In the genomic region with DNA sequence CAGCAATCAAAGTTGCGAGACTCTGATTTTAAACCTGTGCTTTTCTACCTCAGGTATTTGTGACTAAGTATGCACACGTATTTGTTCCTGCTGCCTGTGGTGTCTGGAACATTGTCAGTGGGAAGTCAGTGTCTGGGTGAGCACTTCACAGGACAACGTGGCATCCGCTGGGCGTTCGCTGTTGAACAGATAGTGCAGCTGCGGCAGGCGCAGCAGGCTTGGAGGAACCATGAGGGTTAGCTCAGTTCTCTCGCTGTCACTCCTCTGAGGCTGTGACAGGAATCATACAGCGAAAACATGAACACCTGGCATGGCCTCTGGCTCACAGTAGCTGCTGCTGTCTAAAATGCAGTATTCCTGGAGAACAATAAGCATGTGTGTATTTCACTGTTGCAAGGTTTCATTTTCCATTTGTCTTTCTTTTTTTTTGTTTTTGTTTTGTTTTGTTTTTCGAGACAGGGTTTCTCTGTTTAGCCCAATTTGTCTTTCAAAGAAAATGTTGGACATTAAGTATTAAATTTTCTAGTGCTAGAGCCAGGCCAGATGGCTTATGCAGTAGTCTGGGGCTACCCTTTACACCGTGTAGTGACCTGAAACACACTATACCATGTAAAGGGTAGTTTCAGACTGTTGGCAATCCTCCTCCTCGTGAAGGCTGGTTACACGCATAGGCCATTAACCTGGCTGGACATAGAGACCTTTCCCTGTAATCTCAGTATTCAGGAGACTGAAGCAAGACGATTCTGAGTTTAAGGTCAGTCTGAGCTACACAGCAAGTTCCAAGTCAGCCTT, we compare ENCODE assay signal across 9 mouse cellular contexts. TPM values are rescaled to one million over a fixed set of nuclear protein-coding genes. Genes with fewer than 3 reads are reported as not detected.
DNase-seq lines count a peak whose midpoint lies in the region; ATAC-seq lines count a peak whose summit lies in the region.
"Had no signal": no experiment of that assay in that cellular context is flagged by ENCODE, and none has a peak within 500 bp of the region (broad histone marks: within the 10 kb centered on the region; RNA-seq: fewer than 3 reads in every experiment).

No protein-coding gene starts in this region.

- no peak for ATAC-seq in neural tube, embryonic 11.5 days (ENCODE audit: insufficient read depth, low FRiP score, low TSS enrichment)
- ATAC-seq in hindbrain, embryonic 13.5 days (ENCODE audit: low FRiP score): no peak

- DNase-seq in heart, embryonic 10.5 days (ENCODE audit: low spot score): peak; percentile 47
- no peak for DNase-seq in heart, adult 18-20 months
- DNase-seq in neural tube, embryonic 11.5 days (ENCODE audit: low spot score): no peak
- DNase-seq in neural tube, embryonic 10.5 days (ENCODE audit: extremely low spot score, low spot score): no peak
- peak; percentile 58 to 62 for DNase-seq in thymus, postnatal 10 days (ENCODE audit: low spot score in 2 of 2)
- DNase-seq in right cerebral cortex, postnatal 4 days: no peak
- DNase-seq in left cerebral cortex, postnatal 10 days (ENCODE audit: extremely low spot score in 1 of 2, low spot score in 2 of 2): no peak
- DNase-seq: cerebellum, adult 9-11 months had no signal

- H3K9me3 ChIP-seq in heart, embryonic 10.5 days: no peaks in the 10 kb centered on the region
- H3K9me3 ChIP-seq in neural tube, embryonic 11.5 days (ENCODE audit: control insufficient read depth, low read length): no peaks in the 10 kb centered on the region
- H3K9me3 ChIP-seq in hindbrain, embryonic 13.5 days: no peaks in the 10 kb centered on the region

- no peak overlapping the region for H3K27ac ChIP-seq in heart, embryonic 10.5 days
- 0 out of 2 replicates have a peak overlapping the region, but pooled peaks have one; percentile 20 for H3K27ac ChIP-seq in neural tube, embryonic 11.5 days (ENCODE audit: low read depth, low read length)
- H3K27ac ChIP-seq in hindbrain, embryonic 13.5 days: peak overlapping the region; percentile 58

- 82% methylated on average over 15 of the region's 15 CpGs for WGBS in heart, embryonic 10.5 days
- 86% methylated on average over 15 of the region's 15 CpGs for WGBS in neural tube, embryonic 11.5 days
- 84% methylated on average over 15 of the region's 15 CpGs for WGBS in hindbrain, embryonic 13.5 days

- H3K9ac ChIP-seq in neural tube, embryonic 11.5 days (ENCODE audit: low read length): no peak overlapping the region
- H3K9ac ChIP-seq in hindbrain, embryonic 13.5 days: no peak overlapping the region

- H3K4me3 ChIP-seq in heart, embryonic 10.5 days: no peak overlapping the region
- no peak overlapping the region for H3K4me3 ChIP-seq in neural tube, embryonic 11.5 days (ENCODE audit: low read depth, low read length)
- H3K4me3 ChIP-seq in hindbrain, embryonic 13.5 days: no peak overlapping the region

- no peaks in the 10 kb centered on the region for H3K27me3 ChIP-seq in heart, embryonic 10.5 days (ENCODE audit: insufficient read depth, poor library complexity, severe bottlenecking)
- no peaks in the 10 kb centered on the region for H3K27me3 ChIP-seq in neural tube, embryonic 11.5 days (ENCODE audit: control insufficient read depth, insufficient read depth, low read length)
- H3K27me3 ChIP-seq in hindbrain, embryonic 13.5 days: no peaks in the 10 kb centered on the region

- no peaks in the 10 kb centered on the region; the same call in 1 of the 2 replicates for H3K4me1 ChIP-seq in heart, embryonic 10.5 days
- no peaks in the 10 kb centered on the region for H3K4me1 ChIP-seq in neural tube, embryonic 11.5 days (ENCODE audit: control insufficient read depth, insufficient read depth, low read length)
- peaks cover 10% of the 10 kb centered on the region; the same call in 1 of the 2 replicates for H3K4me1 ChIP-seq in hindbrain, embryonic 13.5 days (replicated peaks)

- H3K36me3 ChIP-seq in heart, embryonic 10.5 days: peaks cover 41% of the 10 kb centered on the region
- H3K36me3 ChIP-seq in neural tube, embryonic 11.5 days (ENCODE audit: control insufficient read depth, insufficient read depth, low read length): peaks cover 4% of the 10 kb centered on the region; the same call in 1 of the 2 replicates
- H3K36me3 ChIP-seq in hindbrain, embryonic 13.5 days: no peaks in the 10 kb centered on the region

- H3K4me2 ChIP-seq in neural tube, embryonic 11.5 days (ENCODE audit: low read depth): no peak overlapping the region
- H3K4me2 ChIP-seq in hindbrain, embryonic 13.5 days: no peak overlapping the region

- intact Hi-C loops in left cerebral cortex, postnatal 10 days (cut with DNase I): no loop called here

RNA-seq across cellular contexts. Expression of gene Tmem123, which starts 20.2 kb away (rescaled TPM):
- 121 and 143 TPM in 2 replicates for polyA plus RNA-seq in heart, embryonic 10.5 days (2016; fragmentation: Nextera tagmentation; extraction: Ambion mirVana)
- 10 to 100 TPM; 40.2 to 48.4 TPM for total RNA-seq in heart, adult 18-20 months (2021)
- polyA plus RNA-seq in neural tube, embryonic 11.5 days (2014; fragmentation: Nextera tagmentation; extraction: Ambion mirVana): 108 and 120 TPM in 2 replicates
- polyA plus RNA-seq in hindbrain, embryonic 13.5 days (2015; fragmentation: Nextera tagmentation; extraction: Ambion mirVana): 32.7 and 33.4 TPM in 2 replicates
- 1 to 10 TPM; 7.8 to 9.2 TPM for total RNA-seq in left cerebral cortex, postnatal 10 days (2021)

RNA-seq across cellular contexts. Expression of gene Birc2, which starts 52.8 kb away (rescaled TPM):
- 23.6 and 24.2 TPM in 2 replicates for polyA plus RNA-seq in heart, embryonic 10.5 days (2016; fragmentation: Nextera tagmentation; extraction: Ambion mirVana)
- total RNA-seq in heart, adult 18-20 months (2021): 10 to 100 TPM; 25.4 to 29.4 TPM
- polyA plus RNA-seq in neural tube, embryonic 11.5 days (2014; fragmentation: Nextera tagmentation; extraction: Ambion mirVana): 39.5 and 46.2 TPM in 2 replicates
- polyA plus RNA-seq in hindbrain, embryonic 13.5 days (2015; fragmentation: Nextera tagmentation; extraction: Ambion mirVana): 44.8 and 47.2 TPM in 2 replicates
- 10 to 100 TPM; 28.4 to 28.6 TPM for total RNA-seq in left cerebral cortex, postnatal 10 days (2021)

Comparison
In these comparisons a context has a peak if more than half of its experiments do, and no peak if none do; other contexts are left out.
1. DNase-seq: peak in heart, embryonic 10.5 days (single experiment) and thymus, postnatal 10 days (2 of 2); none in heart, adult 18-20 months (0 of 2), neural tube, embryonic 11.5 days (single experiment), neural tube, embryonic 10.5 days (single experiment), right cerebral cortex, postnatal 4 days (single experiment) and left cerebral cortex, postnatal 10 days (0 of 2).